ENCODE assay signal across 20 mouse cellular contexts in genomic region chr16:90963231-90963630, GRCm38 (mm10).
"Had no signal": no experiment of that assay in that cellular context is flagged by ENCODE, and none has a peak within 500 bp of the region (broad histone marks: within the 10 kb centered on the region; RNA-seq: fewer than 3 reads in every experiment).

No protein-coding gene starts in this region.

- ATAC-seq: intestine, embryonic 16.5 days; midbrain, embryonic 15.5 days had no signal

- H3K9me3 ChIP-seq: limb, embryonic 10.5 days; limb, embryonic 13.5 days; midbrain, embryonic 12.5 days; midbrain, embryonic 15.5 days; neural tube, embryonic 12.5 days; neural tube, embryonic 15.5 days had no signal

- H3K4me2 ChIP-seq: limb, embryonic 13.5 days; midbrain, embryonic 12.5 days; midbrain, embryonic 15.5 days; neural tube, embryonic 12.5 days; neural tube, embryonic 15.5 days had no signal

- DNase-seq: kidney, adult 18-20 months; kidney, adult 9 months; kidney, postnatal 14 days; kidney, postnatal 4 days; lung, adult 2 months; lung, postnatal 14 days; right cerebral cortex, adult 18-20 months; right cerebral cortex, postnatal 14 days; right cerebral cortex, postnatal 4 days; thymus, adult 2 months; thymus, postnatal 25 days had no signal

- H3K4me1 ChIP-seq: limb, embryonic 10.5 days; limb, embryonic 13.5 days; midbrain, embryonic 12.5 days; midbrain, embryonic 15.5 days; neural tube, embryonic 12.5 days; neural tube, embryonic 15.5 days had no signal

- H3K27me3 ChIP-seq: limb, embryonic 13.5 days; midbrain, embryonic 12.5 days; midbrain, embryonic 15.5 days; neural tube, embryonic 12.5 days; neural tube, embryonic 15.5 days had no signal

- H3K9ac ChIP-seq: limb, embryonic 13.5 days; midbrain, embryonic 12.5 days; midbrain, embryonic 15.5 days; neural tube, embryonic 12.5 days; neural tube, embryonic 15.5 days had no signal

- H3K4me3 ChIP-seq: limb, embryonic 10.5 days; limb, embryonic 13.5 days; midbrain, embryonic 12.5 days; midbrain, embryonic 15.5 days; neural tube, embryonic 12.5 days; neural tube, embryonic 15.5 days had no signal

- H3K27ac ChIP-seq: limb, embryonic 10.5 days; limb, embryonic 13.5 days; macrophage; midbrain, embryonic 12.5 days; midbrain, embryonic 15.5 days; neural tube, embryonic 12.5 days; neural tube, embryonic 15.5 days; stomach, postnatal 0 days had no signal
